Mouse (Mus musculus) lung, postnatal 0 days (tissue): ENCODE data around the gene Fam126b.

Source experiments
- CTCF ChIP-seq: IDR thresholded peaks from 2 replicates; pipeline ENCODE4 v1.5.1; 2016; ENCODE audit warnings: antibody characterized with exemption, mild to moderate bottlenecking
- EP300 ChIP-seq: IDR thresholded peaks from 2 replicates; pipeline ENCODE4 v1.6.1; 2016; ENCODE audit warnings: antibody characterized with exemption, mild to moderate bottlenecking, control low read depth

DNA sequence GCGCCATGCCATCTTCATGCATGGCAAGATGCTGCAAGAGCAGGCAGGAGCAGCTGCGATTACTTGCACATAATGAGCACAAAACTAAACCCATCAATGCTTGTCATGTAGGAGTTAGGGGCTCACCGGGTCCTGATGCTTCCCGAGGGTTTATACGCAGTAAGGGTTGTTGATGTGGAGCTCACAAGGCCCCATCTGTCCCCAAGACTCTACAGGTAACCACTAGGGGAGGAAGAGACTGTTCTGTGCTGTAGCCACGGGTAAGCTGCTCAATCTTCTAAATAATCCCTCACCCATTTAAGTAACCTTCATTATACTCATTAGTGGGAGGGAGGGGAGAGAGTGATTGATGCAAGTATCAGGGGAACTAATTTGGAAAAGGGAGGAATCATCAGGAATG lies 90.5 kb downstream of the Fam126b start:
- TF ChIP-seq CTCF, result no peak
- TF ChIP-seq EP300, result no peak
